Mouse (Mus musculus) heart, embryonic 13.5 days (tissue): ENCODE measurements around the gene Luzp2. TPM values are rescaled to one million over a fixed set of nuclear protein-coding genes. Genes with fewer than 3 reads are reported as not detected.
"Not testable (repeated sequence)": the region's sequence is repeated elsewhere in the genome, so short reads cannot be mapped to it uniquely, and the experiment has no call there.

ENCODE experiments used
- ATAC-seq: fragments of 200-750 bp; cut with Nextera tagmentation; 2 replicates; pipeline ENCODE4 v1.8.0; 2017; ENCODE audit warnings: moderate TSS enrichment; ENCODE audit not compliant: insufficient number of reproducible peaks, low FRiP score, low TSS enrichment; ENCODE audit errors: extremely low read depth
- H3K27ac ChIP-seq: fragments of 300-500 bp; sonication (generic); replicated peaks from 2 replicates; pipeline ENCODE4 v1.5.1; 2015; ENCODE audit warnings: moderate library complexity, mild to moderate bottlenecking, inconsistent platforms
- H3K27me3 ChIP-seq: fragments of 300-500 bp; sonication (generic); replicated peaks from 2 replicates; pipeline ENCODE4 v1.6.1; 2015; ENCODE audit warnings: mild to moderate bottlenecking, inconsistent platforms
- H3K36me3 ChIP-seq: fragments of 300-500 bp; sonication (generic); 2 replicates; pipeline ENCODE4 v1.6.1; 2015; ENCODE audit warnings: mild to moderate bottlenecking, inconsistent platforms
- H3K4me1 ChIP-seq: fragments of 300-500 bp; sonication (generic); 2 replicates; pipeline ENCODE4 v1.6.1; 2015; ENCODE audit warnings: inconsistent platforms
- H3K4me2 ChIP-seq: fragments of 300-500 bp; sonication (generic); 2 replicates; pipeline ENCODE4 v1.6.1; 2015; ENCODE audit warnings: inconsistent platforms, mild to moderate bottlenecking, moderate library complexity
- H3K4me3 ChIP-seq: fragments of 300-500 bp; sonication (generic); 2 replicates; pipeline ENCODE4 v1.5.1; 2015; ENCODE audit warnings: moderate library complexity, mild to moderate bottlenecking, inconsistent platforms
- H3K9ac ChIP-seq: fragments of 300-500 bp; sonication (generic); 2 replicates; pipeline ENCODE4 v1.6.1; 2015; ENCODE audit warnings: inconsistent platforms, mild to moderate bottlenecking, moderate library complexity
- H3K9me3 ChIP-seq: fragments of 300-500 bp; sonication (generic); 2 replicates; pipeline ENCODE4 v1.6.1; 2016; ENCODE audit warnings: inconsistent platforms
- WGBS: fragments of 180-500 bp; shearing (Covaris S2); methylation state at CpG from one replicate; pipeline ENCODE4 v1.1.7; 2015; ENCODE audit warnings: mixed read lengths; 5-methylcytosine and 5-hydroxymethylcytosine counted together
- polyA plus RNA-seq: library from polyadenylated mRNA; unstranded; fragments of >200 nt; fragmentation: Nextera tagmentation; extraction: Ambion mirVana; gene quantifications from 2 replicates; pipeline ENCODE4 v1.2.1, GENCODE M21; 2015

The Luzp2 gene
- polyA plus RNA-seq, 1 experiment from 2014 or later = 0.52 TPM

- Histone ChIP-seq H3K27me3 (no peaks in the 10 kb centered on the region), H3K36me3 (no peaks in the 10 kb centered on the region), H3K27ac (no peak overlapping the region), H3K9ac (no peak overlapping the region), H3K9me3 (no peaks in the 10 kb centered on the region), H3K4me3 (no peak overlapping the region), H3K4me2 (no peak overlapping the region), H3K4me1 (no peaks in the 10 kb centered on the region)
- ATAC-seq = no peak
- WGBS = 65% methylated on average over 4 of the region's 4 CpGs
Measured at GRCm38 (mm10) chr7:55009173-55009771, 174.0 kb downstream of the Luzp2 start.

DNA sequence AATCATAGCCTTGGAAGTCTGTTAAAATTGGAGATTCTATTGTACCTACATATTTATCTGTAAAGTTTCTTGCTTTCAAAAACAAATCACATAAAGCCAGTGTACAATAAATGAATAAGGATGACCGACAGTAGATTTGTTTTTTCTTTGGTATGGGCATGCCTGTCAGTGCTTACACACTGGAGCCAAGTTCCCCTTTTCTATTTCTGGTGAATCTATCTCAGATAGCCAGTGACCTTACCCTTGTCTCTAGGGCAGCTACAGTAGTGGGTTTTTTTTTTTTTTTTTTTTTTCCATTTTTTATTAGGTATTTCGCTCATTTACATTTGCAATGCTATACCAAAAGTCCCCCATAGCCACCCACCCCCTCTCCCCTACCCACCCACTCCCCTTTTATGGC lies 298.6 kb downstream of the Luzp2 start:
- not testable (repeated sequence) for H3K27me3 ChIP-seq, H3K4me1 ChIP-seq, H3K4me2 ChIP-seq, H3K27ac ChIP-seq, ATAC-seq, H3K36me3 ChIP-seq, H3K9ac ChIP-seq, H3K9me3 ChIP-seq, H3K4me3 ChIP-seq
- 79% methylated on average over 1 of the region's 2 CpGs for WGBS

DNA sequence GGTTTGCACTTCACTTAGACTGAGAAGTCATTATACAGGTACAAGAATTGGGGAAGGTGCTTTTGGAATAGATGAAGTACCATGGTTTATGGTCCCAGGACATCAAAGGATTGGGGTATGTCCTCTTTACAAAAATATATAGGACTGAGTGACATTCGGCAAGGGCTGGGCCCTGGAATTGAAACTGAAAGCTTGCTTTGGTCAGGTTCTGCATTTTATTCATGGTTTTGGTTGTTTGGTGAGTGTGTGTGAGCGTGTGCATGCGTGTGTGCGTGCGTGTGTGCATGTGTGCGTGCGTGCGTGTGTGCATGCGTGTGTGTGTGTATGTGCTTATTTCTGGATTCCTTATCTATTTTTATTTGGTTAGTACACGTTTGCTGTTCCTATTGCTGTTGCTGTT lies 353.6 kb downstream of the Luzp2 start:
- WGBS = 76% methylated on average over 10 of the region's 10 CpGs
- H3K4me2 ChIP-seq = no peak overlapping the region
- H3K9ac ChIP-seq = no peak overlapping the region
- no peak overlapping the region for H3K4me3 ChIP-seq
- ATAC-seq = no peak
- no peak overlapping the region for H3K27ac ChIP-seq
- H3K36me3 ChIP-seq = no peaks in the 10 kb centered on the region
- no peaks in the 10 kb centered on the region for H3K4me1 ChIP-seq
- no peaks in the 10 kb centered on the region for H3K27me3 ChIP-seq
- H3K9me3 ChIP-seq = no peaks in the 10 kb centered on the region

- WGBS = 68% methylated on average over 2 of the region's 2 CpGs
Measured at GRCm38 (mm10) chr7:55189496-55189895, 354.2 kb downstream of the Luzp2 start.

GRCm38 (mm10) chr7:55190655-55191054 lies 355.4 kb downstream of the Luzp2 start:
- 61% methylated on average over 3 of the region's 3 CpGs for WGBS
- no peak overlapping the region for H3K4me2 ChIP-seq

More at GRCm38 (mm10) chr7:55189496-55189895, 354.2 kb downstream of the Luzp2 start:
- Histone ChIP-seq H3K9ac (no peak overlapping the region), H3K36me3 (no peaks in the 10 kb centered on the region), H3K4me3 (no peak overlapping the region), H3K4me2 (no peak overlapping the region), H3K9me3 (no peaks in the 10 kb centered on the region), H3K27me3 (no peaks in the 10 kb centered on the region), H3K4me1 (no peaks in the 10 kb centered on the region), H3K27ac (no peak overlapping the region)
- no peak for ATAC-seq

DNA sequence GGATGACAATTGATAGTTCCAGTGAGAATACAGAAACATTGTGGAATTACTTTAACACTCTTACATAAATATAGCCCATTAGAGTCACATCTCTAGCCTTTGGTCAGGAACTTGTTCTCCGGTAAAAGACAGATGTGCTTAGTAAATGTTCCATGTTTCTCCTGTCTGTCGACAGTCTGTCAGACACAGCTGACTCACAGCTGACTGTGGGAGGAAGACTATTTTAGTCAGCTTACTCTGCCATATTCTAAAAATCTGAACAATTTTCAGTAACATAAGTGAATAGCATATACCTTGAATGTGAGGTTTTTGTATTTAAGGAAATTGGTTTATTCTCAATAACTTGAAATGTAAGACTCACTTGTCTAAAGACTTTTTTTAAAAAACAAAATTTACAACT lies 363.5 kb downstream of the Luzp2 start:
- no peak for ATAC-seq
- no peak overlapping the region for H3K27ac ChIP-seq
- H3K9ac ChIP-seq = no peak overlapping the region
- H3K9me3 ChIP-seq = peaks cover 3% of the 10 kb centered on the region; the same call in 1 of the 2 replicates
- 59% methylated on average over 2 of the region's 2 CpGs for WGBS
- no peak overlapping the region for H3K4me3 ChIP-seq
- no peaks in the 10 kb centered on the region for H3K27me3 ChIP-seq
- H3K4me2 ChIP-seq = no peak overlapping the region
- no peaks in the 10 kb centered on the region for H3K4me1 ChIP-seq
- H3K36me3 ChIP-seq = no peaks in the 10 kb centered on the region

More at GRCm38 (mm10) chr7:55190655-55191054, 355.4 kb downstream of the Luzp2 start:
- no peaks in the 10 kb centered on the region for H3K27me3 ChIP-seq
- H3K9me3 ChIP-seq = no peaks in the 10 kb centered on the region
- no peak overlapping the region for H3K4me3 ChIP-seq
- ATAC-seq = no peak
- no peaks in the 10 kb centered on the region for H3K4me1 ChIP-seq
- H3K36me3 ChIP-seq = no peaks in the 10 kb centered on the region
- H3K9ac ChIP-seq = no peak overlapping the region
- no peak overlapping the region for H3K27ac ChIP-seq

- no peaks in the 10 kb centered on the region for H3K36me3 ChIP-seq
- no peak overlapping the region for H3K9ac ChIP-seq
- no peaks in the 10 kb centered on the region for H3K9me3 ChIP-seq
- H3K27ac ChIP-seq = no peak overlapping the region
- no peak for ATAC-seq
- H3K4me2 ChIP-seq = no peak overlapping the region
- WGBS = 78% methylated on average over 2 of the region's 2 CpGs
- no peaks in the 10 kb centered on the region for H3K4me1 ChIP-seq
- no peak overlapping the region for H3K4me3 ChIP-seq
- H3K27me3 ChIP-seq = no peaks in the 10 kb centered on the region
Measured at GRCm38 (mm10) chr7:55222997-55223396, 387.7 kb downstream of the Luzp2 start.

- Histone ChIP-seq H3K9ac (no peak overlapping the region), H3K36me3 (no peaks in the 10 kb centered on the region), H3K4me3 (no peak overlapping the region), H3K27ac (no peak overlapping the region), H3K27me3 (no peaks in the 10 kb centered on the region), H3K4me2 (no peak overlapping the region), H3K9me3 (no peaks in the 10 kb centered on the region), H3K4me1 (no peaks in the 10 kb centered on the region)
- ATAC-seq = no peak
Measured at GRCm38 (mm10) chr7:55229407-55229806, 394.1 kb downstream of the Luzp2 start.
